Mouse (Mus musculus) liver, adult 2 months (tissue): ENCODE measurements at regions not wholly inside any gene's neighbourhood (a gene's known extent, or its start where the extent isn't known, plus 50 kb on each side); places are given as distances from the start of the nearest gene placed in this dataset.

Experiments used
- CTCF ChIP-seq: fragments of 200-500 bp; IDR thresholded peaks from 2 replicates; pipeline ENCODE4 v1.5.1; 2011; ENCODE audit warnings: low read depth, low read length, control low read depth
- POLR2A ChIP-seq: fragments of 200-500 bp; IDR thresholded peaks from 2 replicates; pipeline ENCODE4 v1.6.1; 2011; ENCODE audit warnings: low read length, control low read depth; ENCODE audit not compliant: insufficient read depth; ENCODE audit errors: extremely low read depth

GRCm38 (mm10) chr1:137591891-137592290, 583.6 kb downstream of the Ptprc start:
- no peak for TF ChIP-seq POLR2A
- TF ChIP-seq CTCF, result no peak
